Mouse (Mus musculus) adrenal gland, adult 8-10 months (tissue): ENCODE measurements around the gene Secisbp2l. TPM values are rescaled to one million over a fixed set of nuclear protein-coding genes. Genes with fewer than 3 reads are reported as not detected.
A peak's percentile ranks its signal among the peaks of the same experiment; 100 is the strongest.

Source experiments
- DNase-seq: peaks from one replicate; pipeline ENCODE4 v3.0.0; 2022
- total RNA-seq, 4 experiments: library from RNA; stranded (reverse); gene quantifications; 2 replicates each; pipeline ENCODE4 v1.2.4; 2022

Secisbp2l gene
- total RNA-seq, 4 experiments from 2014 or later, result 58.4 to 68.5 (median 65.9) TPM

- no peak for DNase-seq
These were observed 77.6 kb downstream of the Secisbp2l start for GRCm38 (mm10) chr2:125704907-125705631.

- DNase-seq, result no peak
These were observed 79.8 kb downstream of the Secisbp2l start for GRCm38 (mm10) chr2:125702851-125703250.

GRCm38 (mm10) chr2:125701606-125702005, 81.1 kb downstream of the Secisbp2l start:
- DNase-seq, result peak; percentile 41

GRCm38 (mm10) chr2:125696219-125696618, 86.5 kb downstream of the Secisbp2l start:
- no peak for DNase-seq

- DNase-seq, result no peak
These were observed 87.9 kb downstream of the Secisbp2l start for GRCm38 (mm10) chr2:125694798-125695197.

GRCm38 (mm10) chr2:125692010-125692409, 90.7 kb downstream of the Secisbp2l start:
- no peak for DNase-seq

Other genes with a start within 250 kb of the Secisbp2l start
- 1 to 10 TPM; 2.2 to 6.1 (median 3.6) TPM for gene Cep152, start 157.8 kb downstream of the Secisbp2l start, total RNA-seq
- 100 to 1,000 TPM; 142 to 165 (median 156) TPM for gene Eid1, start 109.8 kb downstream of the Secisbp2l start, total RNA-seq
- gene Shc4, start 58.7 kb downstream of the Secisbp2l start, total RNA-seq, result 1 to 10 TPM; 3.4 to 6.8 (median 4.9) TPM
- gene Galk2, start 76.2 kb upstream of the Secisbp2l start, total RNA-seq, result 100 to 1,000 TPM in 1 of 4 experiments, 10 to 100 TPM in 3; 82.6 to 106 (median 91.1) TPM
- 100 to 1,000 TPM; 151 to 184 (median 163) TPM for gene Cops2, start 76.3 kb upstream of the Secisbp2l start, total RNA-seq